Mouse (Mus musculus): Measurements from ENCODE around the gene Ick. TPM values are rescaled to one million over a fixed set of nuclear protein-coding genes. Genes with fewer than 3 reads are reported as not detected.

The Ick gene
- total and polyA plus RNA-seq, 3 experiments, result 6.1 to 16.1 TPM; not detected in 1

DNA sequence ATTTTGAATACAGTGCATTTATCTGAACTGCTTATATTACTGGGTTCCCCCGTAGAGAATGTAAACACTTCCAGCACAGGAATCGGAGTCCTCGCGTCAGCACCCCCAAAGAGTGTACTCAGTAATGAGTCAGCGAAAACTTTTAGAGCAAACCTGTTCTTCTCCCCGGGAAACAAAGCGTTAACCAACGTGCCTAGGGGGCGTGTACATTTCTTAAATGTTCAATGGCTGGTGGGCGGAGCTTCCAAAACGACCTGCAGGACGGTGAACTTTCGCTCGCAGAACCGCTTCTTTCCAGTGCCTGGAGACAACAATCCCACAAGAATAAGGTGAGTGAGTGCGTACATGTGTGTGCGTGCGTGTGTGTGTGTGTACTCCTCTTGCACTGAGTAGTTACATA lies 82.7 kb downstream of the Ick start (continued):
- TF ChIP-seq TCF12 (IDR thresholded peaks at IDR 0.05; ENCODE audit: low read depth, low read length) (0 out of 2 replicates have a peak, but pooled peaks have one; percentile 10), POLR2AphosphoS5 (IDR thresholded peaks at IDR 0.05; ENCODE audit: borderline replicate concordance, low read depth, low read length) (no peak), MXI1 (IDR thresholded peaks at IDR 0.05; ENCODE audit: low read depth, low read length) (peak; percentile 37), MEF2A (IDR thresholded peaks at IDR 0.05; ENCODE audit: extremely low read depth, insufficient replicate concordance, low read depth, low read length, poor library complexity, severe bottlenecking) (no peak), ZKSCAN1 (IDR thresholded peaks at IDR 0.05; ENCODE audit: low read depth, low read length) (no peak), USF1 (IDR thresholded peaks at IDR 0.05; ENCODE audit: low read depth, low read length) (no peak), UBTF (IDR thresholded peaks at IDR 0.05; ENCODE audit: borderline replicate concordance, insufficient read depth, low read depth, low read length) (no peak), HCFC1 (IDR thresholded peaks at IDR 0.05; ENCODE audit: low read depth, low read length) (peak; percentile 30; the same call in 1 of the 2 replicates), CHD1 (IDR thresholded peaks at IDR 0.05; ENCODE audit: low read depth, low read length) (no peak), MYB (IDR thresholded peaks at IDR 0.05; ENCODE audit: low read depth, low read length) (no peak), ZNF384 (IDR thresholded peaks at IDR 0.05; ENCODE audit: low read depth, low read length) (no peak)

DNA sequence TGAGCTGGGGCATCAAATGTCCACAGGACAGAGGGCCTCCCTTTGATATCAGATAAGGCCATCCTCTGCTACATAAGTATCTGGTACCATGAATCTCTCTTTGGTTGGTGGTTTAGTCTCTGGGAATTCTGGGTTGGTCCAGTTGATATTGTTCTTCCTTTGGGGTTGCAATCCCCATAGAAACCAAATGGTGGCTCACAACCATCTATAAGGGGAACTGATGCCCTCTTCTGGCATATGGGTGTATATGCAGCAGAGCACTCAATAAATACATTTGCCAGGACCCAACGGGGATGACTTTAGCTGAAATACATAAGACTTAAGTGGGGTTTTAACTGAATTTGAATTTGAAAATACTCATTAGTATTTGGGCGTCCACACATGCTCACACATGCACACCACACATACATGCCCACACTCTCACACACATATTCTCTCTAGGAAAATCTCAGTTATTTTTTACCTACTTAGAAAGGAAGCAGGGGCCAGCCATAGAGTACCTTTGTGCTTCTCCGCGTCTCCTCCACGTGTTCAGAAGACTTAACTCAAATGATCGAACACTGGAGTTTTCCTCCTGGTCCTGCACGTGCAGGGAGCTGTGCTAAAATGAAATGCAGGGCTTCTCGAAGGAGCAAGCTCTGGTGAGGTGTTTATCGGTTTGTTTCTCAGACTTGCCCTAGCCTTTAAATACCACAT lies 85.1 kb downstream of the Ick start:
- peaks cover 0 to 17% of the 10 kb centered on the region in 2 experiments; a peak in 2 of 4 replicates for H3K36me3 ChIP-seq (ENCODE audit: control insufficient read depth in 1 of 2, insufficient read depth in 2 of 2, low read length in 2 of 2)
- H3K9ac ChIP-seq (ENCODE audit: control insufficient read depth, low read depth, low read length, poor library complexity, severe bottlenecking), result peak overlapping the region; percentile 25
- no peaks in the 10 kb centered on the region for H3K27me3 ChIP-seq (ENCODE audit: control insufficient read depth in 1 of 2, insufficient read depth in 2 of 2, low read length in 2 of 2)
- DNase-seq (ENCODE audit: low read depth, low spot score), result peak; percentile 81
- H3K79me2 ChIP-seq (ENCODE audit: control insufficient read depth, insufficient read depth, low read length, poor library complexity), result no peaks in the 10 kb centered on the region
- peaks cover 6 to 19% of the 10 kb centered on the region in 2 experiments for H3K4me1 ChIP-seq (ENCODE audit: control insufficient read depth in 1 of 2, insufficient read depth in 2 of 2, low read length in 2 of 2)
- no peaks in the 10 kb centered on the region for H3K9me3 ChIP-seq (replicated peaks; ENCODE audit: insufficient read depth, low read length)
- no peak overlapping the region for H3K27ac ChIP-seq (ENCODE audit: control insufficient read depth, low read depth, low read length)
- H3K4me3 ChIP-seq (ENCODE audit: control insufficient read depth in 1 of 2, insufficient read depth in 1 of 2, low read depth in 2 of 2, low read length in 2 of 2), result no peak overlapping the region
- TF ChIP-seq TAL1 (IDR thresholded peaks at IDR 0.05; ENCODE audit: low read length), result no peak
- no peak for TF ChIP-seq BHLHE40 (IDR thresholded peaks at IDR 0.05; ENCODE audit: borderline replicate concordance, low read depth, low read length)
- no peak for TF ChIP-seq UBTF (IDR thresholded peaks at IDR 0.05; ENCODE audit: borderline replicate concordance, insufficient read depth, low read depth, low read length)
- TF ChIP-seq TCF12 (IDR thresholded peaks at IDR 0.05; ENCODE audit: low read depth, low read length), result no peak
- no peak for TF ChIP-seq ZMIZ1 (IDR thresholded peaks at IDR 0.05; ENCODE audit: low read depth, low read length)
- TF ChIP-seq GATA1 (IDR thresholded peaks at IDR 0.05; ENCODE audit: low read depth, low read length), result no peak
- no peak for TF ChIP-seq MYB (IDR thresholded peaks at IDR 0.05; ENCODE audit: low read depth, low read length)
- TF ChIP-seq CHD2 (IDR thresholded peaks at IDR 0.05; ENCODE audit: low read length), result no peak
- no peak for TF ChIP-seq NELFE (IDR thresholded peaks at IDR 0.05; ENCODE audit: low read depth, low read length)
- no peak for TF ChIP-seq MYC (IDR thresholded peaks at IDR 0.05; ENCODE audit: low read depth, low read length)
- no peak for TF ChIP-seq USF2 (IDR thresholded peaks at IDR 0.05; ENCODE audit: borderline replicate concordance in 1 of 2, insufficient read depth in 1 of 2, low read depth in 1 of 2, low read length in 2 of 2)
- no peak for TF ChIP-seq NRF1 (IDR thresholded peaks at IDR 0.05; ENCODE audit: insufficient read depth, low read depth, low read length, poor library complexity, severe bottlenecking)
- TF ChIP-seq GABPA (IDR thresholded peaks at IDR 0.05; ENCODE audit: low read depth, low read length), result no peak
- TF ChIP-seq MAZ (IDR thresholded peaks at IDR 0.05; ENCODE audit: low read depth, low read length), result no peak
- TF ChIP-seq CHD1 (IDR thresholded peaks at IDR 0.05; ENCODE audit: low read depth, low read length), result no peak
- TF ChIP-seq EP300 (IDR thresholded peaks at IDR 0.05; ENCODE audit: low read depth in 1 of 2, low read length in 2 of 2), result no peak
- no peak for TF ChIP-seq TBP (IDR thresholded peaks at IDR 0.05; ENCODE audit: low read depth, low read length)
- TF ChIP-seq CTCF (IDR thresholded peaks at IDR 0.05 in 2 of 3, conservative IDR thresholded peaks at IDR 0.05 in 1 of 3; ENCODE audit: control insufficient read depth in 1 of 3, insufficient read depth in 1 of 3, low read depth in 2 of 3, low read length in 3 of 3, poor library complexity in 1 of 3, severe bottlenecking in 1 of 3), result peak; percentile 42 to 88 (median 69)
- TF ChIP-seq ZNF384 (IDR thresholded peaks at IDR 0.05; ENCODE audit: low read depth, low read length), result no peak
- no peak for TF ChIP-seq POLR2A (IDR thresholded peaks at IDR 0.05; ENCODE audit: control insufficient read depth in 1 of 2, insufficient read depth in 1 of 2, low read depth in 1 of 2, low read length in 2 of 2, poor library complexity in 1 of 2)
- TF ChIP-seq MEF2A (IDR thresholded peaks at IDR 0.05; ENCODE audit: extremely low read depth, insufficient replicate concordance, low read depth, low read length, poor library complexity, severe bottlenecking), result no peak
- no peak for TF ChIP-seq ETS1 (IDR thresholded peaks at IDR 0.05; ENCODE audit: low read depth, low read length)
- no peak for TF ChIP-seq RCOR1 (IDR thresholded peaks at IDR 0.05; ENCODE audit: low read depth, low read length)
- no peak for TF ChIP-seq KAT2A (conservative IDR thresholded peaks at IDR 0.05; ENCODE audit: low read depth, low read length)
- peak; percentile 35; the same call in 1 of the 2 replicates for TF ChIP-seq SIN3A (IDR thresholded peaks at IDR 0.05; ENCODE audit: low read length)
- TF ChIP-seq ELF1 (IDR thresholded peaks at IDR 0.05; ENCODE audit: low read depth, low read length), result no peak
- TF ChIP-seq E2F4 (IDR thresholded peaks at IDR 0.05; ENCODE audit: borderline replicate concordance, low read depth, low read length), result no peak

Data from MEL (cell line).